Mouse (Mus musculus) liver, embryonic 14.5 days (tissue): Measurements from ENCODE around the gene Rbm33. TPM values are rescaled to one million over a fixed set of nuclear protein-coding genes. Genes with fewer than 3 reads are reported as not detected.

Source experiments
- ATAC-seq: fragments of 200-750 bp; cut with Nextera tagmentation; 2 replicates; pipeline ENCODE4 v1.8.0; 2017; ENCODE audit warnings: moderate number of reproducible peaks, mild to moderate bottlenecking, moderate library complexity; ENCODE audit not compliant: insufficient read depth
- DNase-seq, 3 experiments: peaks; one replicate each; pipeline ENCODE4 v3.0.0-alpha.2; 2012 to 2013; ENCODE audit warnings: low read depth in 3 of 3, low spot score in 3 of 3
- H3K27ac ChIP-seq: fragments of 300-500 bp; sonication (generic); 2 replicates; pipeline ENCODE4 v1.5.1; 2014; ENCODE audit warnings: moderate library complexity, mild to moderate bottlenecking, control low read depth, inconsistent platforms
- H3K27me3 ChIP-seq: fragments of 300-500 bp; sonication (generic); 2 replicates; pipeline ENCODE4 v1.6.1; 2014; ENCODE audit warnings: mild to moderate bottlenecking, low read length, moderate library complexity; ENCODE audit not compliant: control insufficient read depth, insufficient read depth
- H3K36me3 ChIP-seq: fragments of 300-500 bp; sonication (generic); replicated peaks from 2 replicates; pipeline ENCODE4 v1.6.1; 2014; ENCODE audit warnings: low read depth; ENCODE audit not compliant: control insufficient read depth, insufficient read depth
- H3K4me1 ChIP-seq, 2 experiments: fragments of 200-500 bp in 1 of 2; fragments of 300-500 bp in 1 of 2; sonication (generic) in 1 of 2; replicated peaks; 2 replicates each; pipeline ENCODE4 v1.6.1; 2012 to 2014; ENCODE audit warnings: antibody characterized with exemption in 1 of 2, inconsistent platforms in 1 of 2, low read length in 1 of 2; ENCODE audit not compliant: control insufficient read depth in 2 of 2, insufficient read depth in 2 of 2
- H3K4me2 ChIP-seq: fragments of 300-500 bp; sonication (generic); 2 replicates; pipeline ENCODE4 v1.6.1; 2014; ENCODE audit warnings: low read depth, mild to moderate bottlenecking, control low read depth, moderate library complexity
- H3K4me3 ChIP-seq, 2 experiments: fragments of 200-500 bp in 1 of 2; fragments of 300-500 bp in 1 of 2; sonication (generic) in 1 of 2; 2 replicates each; pipeline ENCODE4 v1.5.1; 2012 to 2014; ENCODE audit warnings: low read depth in 2 of 2, low read length in 2 of 2, mild to moderate bottlenecking in 2 of 2, control low read depth in 1 of 2, inconsistent platforms in 1 of 2, moderate library complexity in 1 of 2; ENCODE audit not compliant: insufficient read depth in 1 of 2
- H3K9ac ChIP-seq: fragments of 300-500 bp; sonication (generic); replicated peaks from 2 replicates; pipeline ENCODE4 v1.6.1; 2014; ENCODE audit warnings: mild to moderate bottlenecking, control low read depth, moderate library complexity
- H3K9me3 ChIP-seq: fragments of 300-500 bp; sonication (generic); 2 replicates; pipeline ENCODE4 v1.6.1; 2016; ENCODE audit warnings: low read length, mixed read lengths; ENCODE audit not compliant: control insufficient read depth
- CTCF ChIP-seq: IDR thresholded peaks from 2 replicates; pipeline ENCODE4 v1.5.1; 2016; ENCODE audit warnings: antibody characterized with exemption, low read depth, control low read depth
- EP300 ChIP-seq: IDR thresholded peaks from 2 replicates; pipeline ENCODE4 v1.6.1; 2016; ENCODE audit warnings: antibody characterized with exemption, low read depth
- WGBS: fragments of 180-500 bp; shearing (Covaris S2); extraction: QIAGEN DNeasy Blood & Tissue Kit; methylation state at CpG from one replicate; pipeline ENCODE4 v1.1.7; 2014; ENCODE audit not compliant: insufficient replicate concordance; 5-methylcytosine and 5-hydroxymethylcytosine counted together
- polyA plus RNA-seq, 2 experiments: library from polyadenylated mRNA; depleted of rRNA in 1 of 2; stranded (reverse) in 1 of 2; unstranded in 1 of 2; fragments of >200 nt; fragmentation: Nextera tagmentation in 1 of 2; extraction: Ambion mirVana in 1 of 2; gene quantifications; 2 replicates each; pipeline versions ENCODE4 v1.2.1 to v1.2.3; 2012 to 2014

Gene Rbm33
- polyA plus RNA-seq, 2 experiments = 7.1 to 9.7 TPM

DNA sequence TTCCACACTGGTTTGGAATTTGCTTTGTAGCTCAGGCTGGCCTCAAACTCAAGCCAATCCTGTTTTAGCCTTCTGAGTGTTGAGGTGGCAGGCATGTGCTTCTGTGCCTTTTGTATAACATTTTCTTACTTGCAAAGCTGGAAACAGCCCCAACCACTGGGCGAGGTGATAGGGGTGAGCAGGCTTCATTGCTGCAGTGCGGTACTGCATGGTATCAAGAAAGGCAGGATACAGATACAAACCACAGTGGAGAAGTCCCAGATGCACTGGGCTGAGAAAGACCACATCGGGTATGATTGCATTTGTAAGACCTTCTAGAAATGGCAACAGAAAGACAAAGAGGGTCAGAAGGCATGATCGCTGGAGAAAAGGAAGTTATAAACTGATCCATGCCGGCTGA lies 18.8 kb upstream of the Rbm33 start:
- H3K4me3 ChIP-seq = no peak overlapping the region
- H3K27me3 ChIP-seq = no peaks in the 10 kb centered on the region
- H3K9ac ChIP-seq = no peak overlapping the region
- no peak for TF ChIP-seq EP300
- TF ChIP-seq CTCF = no peak
- ATAC-seq = no peak
- no peaks in the 10 kb centered on the region; a peak in 1 of 4 replicates for H3K4me1 ChIP-seq
- H3K27ac ChIP-seq = no peak overlapping the region
- DNase-seq = no peak
- no peak overlapping the region for H3K4me2 ChIP-seq
- H3K36me3 ChIP-seq = no peaks in the 10 kb centered on the region
- 16% methylated on average over 5 of the region's 5 CpGs for WGBS
- H3K9me3 ChIP-seq = no peaks in the 10 kb centered on the region

- Histone ChIP-seq H3K9me3 (no peaks in the 10 kb centered on the region), H3K36me3 (no peaks in the 10 kb centered on the region), H3K4me2 (no peak overlapping the region), H3K27me3 (no peaks in the 10 kb centered on the region), H3K4me3 (no peak overlapping the region), H3K27ac (no peak overlapping the region), H3K9ac (no peak overlapping the region), H3K4me1 (no peaks in the 10 kb centered on the region; a peak in 1 of 4 replicates)
- ATAC-seq (no peak), DNase-seq (no peak)
- 38% methylated on average over 3 of the region's 3 CpGs for WGBS
- no peak for TF ChIP-seq CTCF
- no peak for TF ChIP-seq EP300
These were observed 18.2 kb upstream of the Rbm33 start for GRCm38 (mm10) chr5:28298693-28299092.

DNA sequence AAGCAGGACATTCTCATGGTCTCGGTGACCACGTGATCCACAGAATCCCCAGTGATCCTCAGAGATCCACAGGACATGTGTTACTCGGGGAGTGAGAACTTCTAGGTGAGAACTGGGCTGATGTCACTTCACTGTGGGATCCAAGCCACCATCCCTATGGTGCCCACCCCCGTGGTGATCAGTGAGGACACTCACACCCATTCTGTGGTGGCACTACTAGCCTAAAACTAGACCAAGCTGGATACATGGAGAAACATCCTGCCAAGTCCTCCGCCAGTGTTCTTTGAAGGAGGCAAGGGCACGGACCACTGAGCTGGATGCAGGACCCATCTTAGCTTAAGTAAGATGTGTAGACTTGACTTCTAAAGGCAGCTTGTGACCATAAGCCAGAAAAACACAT lies 17.6 kb upstream of the Rbm33 start:
- Histone ChIP-seq H3K36me3 (no peaks in the 10 kb centered on the region), H3K27ac (no peak overlapping the region), H3K9ac (no peak overlapping the region), H3K4me1 (no peaks in the 10 kb centered on the region; a peak in 1 of 4 replicates), H3K27me3 (no peaks in the 10 kb centered on the region), H3K4me3 (no peak overlapping the region), H3K4me2 (no peak overlapping the region), H3K9me3 (no peaks in the 10 kb centered on the region)
- no peak for DNase-seq
- no peak for TF ChIP-seq CTCF
- no peak for TF ChIP-seq EP300
- 55% methylated on average over 6 of the region's 6 CpGs for WGBS
- ATAC-seq = no peak

DNA sequence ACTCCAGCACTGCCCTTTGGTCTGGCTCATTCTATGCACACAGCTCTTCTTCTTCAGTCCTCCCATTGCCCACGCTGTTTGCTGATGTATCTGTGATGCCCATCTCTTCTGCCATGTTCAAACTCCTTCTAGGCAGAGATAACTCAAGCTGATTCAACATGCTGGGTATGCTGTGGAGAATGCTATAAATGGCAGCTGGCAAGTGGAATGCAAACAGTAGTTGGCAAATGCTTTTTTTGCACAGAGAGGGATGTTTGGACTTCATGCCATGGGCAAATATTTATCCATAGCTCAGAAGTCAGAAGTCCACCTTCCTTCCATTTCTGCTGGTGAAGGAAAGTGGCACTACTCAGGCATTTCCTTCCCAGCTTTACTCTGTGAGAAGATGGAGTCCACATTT lies 14.2 kb upstream of the Rbm33 start:
- H3K27me3 ChIP-seq = no peaks in the 10 kb centered on the region
- no peaks in the 10 kb centered on the region; a peak in 1 of 4 replicates for H3K4me1 ChIP-seq
- no peaks in the 10 kb centered on the region for H3K36me3 ChIP-seq
- H3K27ac ChIP-seq = no peak overlapping the region
- DNase-seq = no peak
- no peak for ATAC-seq
- no peak overlapping the region for H3K9ac ChIP-seq
- TF ChIP-seq CTCF (no peak), EP300 (no peak)
- WGBS = 62% methylated on average over 1 of the region's 1 CpGs
- H3K9me3 ChIP-seq = no peaks in the 10 kb centered on the region
- no peak overlapping the region for H3K4me2 ChIP-seq
- no peak overlapping the region for H3K4me3 ChIP-seq

DNA sequence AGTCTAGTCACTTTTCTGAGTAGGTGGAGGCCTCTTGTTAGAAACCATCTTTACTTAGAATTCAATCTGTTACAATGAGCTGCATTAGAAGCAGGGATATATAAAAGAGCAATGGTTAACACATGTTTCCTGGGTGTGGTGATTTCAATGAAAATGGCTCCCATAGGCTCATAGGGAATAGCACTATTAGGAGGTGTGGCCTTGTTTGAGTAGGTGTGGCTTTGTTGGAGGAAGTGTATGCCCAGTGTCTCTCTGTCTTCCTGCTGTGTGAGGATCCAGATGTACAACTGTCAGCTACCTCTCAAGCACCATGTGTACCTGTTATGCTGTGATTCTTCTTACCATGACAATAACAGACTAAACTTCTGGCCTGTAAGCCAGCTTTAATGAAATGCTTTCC lies 12.4 kb upstream of the Rbm33 start:
- no peak overlapping the region for H3K9ac ChIP-seq
- H3K4me3 ChIP-seq = no peak overlapping the region
- H3K9me3 ChIP-seq = no peaks in the 10 kb centered on the region
- no peak for DNase-seq
- H3K27me3 ChIP-seq = no peaks in the 10 kb centered on the region
- no peak overlapping the region for H3K4me2 ChIP-seq
- H3K27ac ChIP-seq = no peak overlapping the region
- no peak for TF ChIP-seq EP300
- no peak for TF ChIP-seq CTCF
- no peak for ATAC-seq
- no peaks in the 10 kb centered on the region; a peak in 1 of 4 replicates for H3K4me1 ChIP-seq
- H3K36me3 ChIP-seq = no peaks in the 10 kb centered on the region
